Mouse (Mus musculus) adrenal gland, postnatal 10 days (tissue): ENCODE results near the gene Platr25. TPM values are rescaled to one million over a fixed set of nuclear protein-coding genes. Genes with fewer than 3 reads are reported as not detected.
"Not testable (repeated sequence)": the region's sequence is repeated elsewhere in the genome, so short reads cannot be mapped to it uniquely, and the experiment has no call there.

Experiments used
- DNase-seq: peaks from one replicate; pipeline ENCODE4 v3.0.0; 2021; ENCODE audit warnings: mixed read lengths
- long read RNA-seq, 2 experiments: library from polyadenylated mRNA; stranded (forward); transcript quantifications; one replicate each; pipeline ENCODE4 v2.0.0; 2021
- microRNA-seq: library from miRNA; unstranded; fragments of <30 nt; microRNA quantifications from one replicate; pipeline ENCODE4 v1.2.0, GENCODE M21; 2021
- total RNA-seq, 2 experiments: library from RNA; stranded (reverse); gene quantifications; 2 replicates each; pipeline ENCODE4 v1.2.3; 2021

Platr25 gene
- 10 to 100 TPM in 1 of 2 experiments, 1 to 10 TPM in 1; 6.1 to 11.9 TPM for total RNA-seq
- long read RNA-seq, experiment 1, partial matches to known transcripts = 0 of 5 reads
- long read RNA-seq, experiment 1, other reads (novel, unspliced or antisense) = 2 of 5 reads
- long read RNA-seq, experiment 2 = 0 reads

- DNase-seq = peak; percentile 70
Measured at GRCm38 (mm10) chr13:62760432-62761415, at the start of gene Platr25. Gene Platr25, minus strand, starts transcription at chr13:62760709.

- not testable (repeated sequence) for DNase-seq
Measured at GRCm38 (mm10) chr13:62807981-62808380, 47.5 kb upstream of the Platr25 start.

GRCm38 (mm10) chr13:62786135-62786493, 25.6 kb upstream of the Platr25 start:
- not testable (repeated sequence) for DNase-seq

- peak; percentile 53 for DNase-seq
Measured at GRCm38 (mm10) chr13:62785199-62786134, 25.0 kb upstream of the Platr25 start, which contains the start of gene Gm5141. Gene Gm5141, minus strand, starts transcription at chr13:62785808.

GRCm38 (mm10) chr13:62763806-62764205, 3.3 kb upstream of the Platr25 start:
- peak; percentile 64 for DNase-seq

GRCm38 (mm10) chr13:62733322-62733721, 27.2 kb downstream of the Platr25 start:
- no peak for DNase-seq

GRCm38 (mm10) chr13:62712611-62713010, 47.9 kb downstream of the Platr25 start:
- DNase-seq = not testable (repeated sequence)

- DNase-seq = not testable (repeated sequence)
Measured at GRCm38 (mm10) chr13:62685287-62685648, 75.2 kb downstream of the Platr25 start.

GRCm38 (mm10) chr13:62684608-62685286, 75.8 kb downstream of the Platr25 start:
- peak; percentile 16 for DNase-seq

GRCm38 (mm10) chr13:62653369-62653743, 107.2 kb downstream of the Platr25 start:
- DNase-seq = no peak

- peak; percentile 77 for DNase-seq
Measured at GRCm38 (mm10) chr13:62652681-62653368, 107.7 kb downstream of the Platr25 start.

- DNase-seq = peak; percentile 40
Measured at GRCm38 (mm10) chr13:62627071-62627470, 133.4 kb downstream of the Platr25 start.

GRCm38 (mm10) chr13:62624277-62624665, 136.2 kb downstream of the Platr25 start:
- DNase-seq = not testable (repeated sequence)

- peak; percentile 84 for DNase-seq
Measured at GRCm38 (mm10) chr13:62623577-62624276, 136.8 kb downstream of the Platr25 start, which contains the start of gene 6720489N17Rik. Gene 6720489N17Rik, minus strand, starts transcription at chr13:62624182.

Small RNA genes within 50 kb of the gene (microRNA-seq; reads per million reads assigned to microRNA genes)
- gene Gm24020 (not detected), gene Gm24588 (not detected), gene Mir713 (not detected)

Other genes with a start within 250 kb of the Platr25 start
- gene Zfp935, start 202.2 kb downstream of the Platr25 start, total RNA-seq = under 1 TPM in 1 of 2 experiments, not detected in 1; 0.93 TPM
- 1 to 10 TPM; 5.3 to 9.3 TPM for gene Zfp934, start 189.5 kb downstream of the Platr25 start, total RNA-seq
- 1 to 10 TPM; 1.8 to 2.8 TPM for gene 6720489N17Rik, start 136.5 kb downstream of the Platr25 start, total RNA-seq
- 1 to 10 TPM; 1.6 to 4.8 TPM for gene Gm5141, start 25.1 kb upstream of the Platr25 start, total RNA-seq
- 10 to 100 TPM in 1 of 2 experiments, 1 to 10 TPM in 1; 9.1 to 29.7 TPM for gene Fbp2, start 97.7 kb upstream of the Platr25 start, total RNA-seq
- 100 to 1,000 TPM; 112 to 337 TPM for gene Fbp1, start 127.6 kb upstream of the Platr25 start, total RNA-seq
- 10 to 100 TPM; 57.3 to 99.7 TPM for gene 2010111I01Rik, start 204.2 kb upstream of the Platr25 start, total RNA-seq